Mouse (Mus musculus) heart, adult 2 months (tissue): ENCODE results near the gene Syk.

ENCODE experiments used
- CTCF ChIP-seq: fragments of 200-600 bp; IDR thresholded peaks from 2 replicates; pipeline ENCODE4 v1.8.1; 2022; ENCODE audit warnings: antibody characterized with exemption, mild to moderate bottlenecking, moderate library complexity
- POLR2A ChIP-seq: fragments of 200-500 bp; IDR thresholded peaks from 2 replicates; pipeline ENCODE4 v1.6.1; 2011; ENCODE audit warnings: mild to moderate bottlenecking, low read depth, low read length, control low read depth; ENCODE audit not compliant: insufficient read depth

DNA sequence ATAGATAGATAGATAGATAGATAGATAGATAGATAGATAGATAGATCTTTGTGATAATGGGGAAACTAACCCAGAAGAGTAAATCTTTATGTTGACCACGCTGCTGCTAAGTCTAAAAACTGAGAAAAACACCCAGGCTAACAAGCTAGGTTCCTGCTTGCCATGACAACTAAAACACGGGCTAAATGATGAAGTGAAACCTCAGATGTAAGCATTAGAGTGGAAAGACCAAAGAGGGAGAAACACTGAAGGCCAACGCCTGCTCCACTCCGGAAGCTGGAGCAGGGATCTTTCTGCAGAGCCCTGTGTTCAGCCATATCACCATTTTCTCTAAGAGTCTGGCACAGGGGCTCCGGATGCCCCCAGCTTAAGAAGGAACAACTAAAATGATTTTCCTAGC lies 49.3 kb upstream of the Syk start:
- TF ChIP-seq CTCF (no peak), POLR2A (no peak)
